Mouse (Mus musculus) small intestine, adult 2 months (tissue): Measurements from ENCODE around the gene 5730522E02Rik. TPM values are rescaled to one million over a fixed set of nuclear protein-coding genes. Genes with fewer than 3 reads are reported as not detected.

Source experiments
- H3K27ac ChIP-seq: fragments of 200-500 bp; 2 replicates; pipeline ENCODE4 v1.5.1; 2012; ENCODE audit warnings: low read depth, low read length, control low read depth, inconsistent platforms; ENCODE audit not compliant: insufficient read depth
- H3K27me3 ChIP-seq: fragments of 200-500 bp; 2 replicates; pipeline ENCODE4 v1.6.1; 2012; ENCODE audit warnings: mild to moderate bottlenecking, moderate library complexity, low read length, inconsistent platforms; ENCODE audit not compliant: control insufficient read depth, insufficient read depth
- H3K36me3 ChIP-seq: fragments of 200-500 bp; 2 replicates; pipeline ENCODE4 v1.6.1; 2012; ENCODE audit warnings: mild to moderate bottlenecking, low read length, control low read depth, inconsistent platforms; ENCODE audit not compliant: control insufficient read depth, insufficient read depth
- H3K4me1 ChIP-seq: fragments of 200-500 bp; 2 replicates; pipeline ENCODE4 v1.6.1; 2012; ENCODE audit warnings: low read length, inconsistent platforms, mixed read lengths; ENCODE audit not compliant: control insufficient read depth, insufficient read depth, insufficient read length
- H3K4me3 ChIP-seq: fragments of 200-500 bp; 2 replicates; pipeline ENCODE4 v1.5.1; 2012; ENCODE audit warnings: low read depth, mild to moderate bottlenecking, control low read depth, inconsistent platforms, low read length, moderate library complexity
- CTCF ChIP-seq: fragments of 200-500 bp; IDR thresholded peaks from 2 replicates; pipeline ENCODE4 v1.5.1; 2012; ENCODE audit warnings: low read depth, mild to moderate bottlenecking, control low read depth, inconsistent platforms, low read length, moderate library complexity, mixed read lengths; ENCODE audit not compliant: insufficient replicate concordance, insufficient read length; ENCODE audit errors: extremely low read depth
- POLR2A ChIP-seq: fragments of 200-500 bp; IDR thresholded peaks from 2 replicates; pipeline ENCODE4 v1.6.1; 2012; ENCODE audit warnings: low read depth, mild to moderate bottlenecking, control low read depth, inconsistent platforms, low read length, moderate library complexity
- WGBS: fragments of 180-500 bp; shearing (Covaris S2); methylation state at CpG from one replicate; pipeline ENCODE4 v1.1.7; 2018; 5-methylcytosine and 5-hydroxymethylcytosine counted together
- polyA plus RNA-seq: library from polyadenylated mRNA; depleted of rRNA; stranded (reverse); fragments of >200 nt; gene quantifications from 2 replicates; pipeline ENCODE4 v1.2.3, GENCODE M21; 2012

Gene 5730522E02Rik
- polyA plus RNA-seq, 1 experiment: not detected

GRCm38 (mm10) chr11:26164651-26165259 is 45.8 kb downstream of the 5730522E02Rik start:
- Histone ChIP-seq H3K27ac (no peak overlapping the region), H3K36me3 (no peaks in the 10 kb centered on the region), H3K4me3 (no peak overlapping the region), H3K27me3 (no peaks in the 10 kb centered on the region), H3K4me1 (no peaks in the 10 kb centered on the region)
- WGBS: 70% methylated on average over 5 of the region's 5 CpGs
- TF ChIP-seq POLR2A: no peak
- TF ChIP-seq CTCF: no peak

GRCm38 (mm10) chr11:26161354-26161753 is 49.2 kb downstream of the 5730522E02Rik start:
- H3K4me1 ChIP-seq: no peaks in the 10 kb centered on the region
- no peak overlapping the region for H3K27ac ChIP-seq
- TF ChIP-seq CTCF (no peak), POLR2A (no peak)
- 64% methylated on average over 5 of the region's 5 CpGs for WGBS
- no peaks in the 10 kb centered on the region for H3K27me3 ChIP-seq
- H3K4me3 ChIP-seq: no peak overlapping the region
- no peaks in the 10 kb centered on the region for H3K36me3 ChIP-seq

GRCm38 (mm10) chr11:26159033-26159432 is 51.5 kb downstream of the 5730522E02Rik start:
- H3K27ac ChIP-seq: no peak overlapping the region
- 58% methylated on average over 3 of the region's 3 CpGs for WGBS
- no peaks in the 10 kb centered on the region for H3K27me3 ChIP-seq
- no peaks in the 10 kb centered on the region for H3K4me1 ChIP-seq
- no peaks in the 10 kb centered on the region for H3K36me3 ChIP-seq
- no peak for TF ChIP-seq CTCF
- no peak for TF ChIP-seq POLR2A
- no peak overlapping the region for H3K4me3 ChIP-seq

- no peak overlapping the region for H3K27ac ChIP-seq
- no peaks in the 10 kb centered on the region for H3K27me3 ChIP-seq
- no peak for TF ChIP-seq CTCF
- TF ChIP-seq POLR2A: no peak
- H3K4me1 ChIP-seq: no peaks in the 10 kb centered on the region
- H3K4me3 ChIP-seq: no peak overlapping the region
- no peaks in the 10 kb centered on the region for H3K36me3 ChIP-seq
- WGBS: 65% methylated on average over 3 of the region's 3 CpGs
Measured at GRCm38 (mm10) chr11:26140024-26140423, 70.5 kb downstream of the 5730522E02Rik start.

- H3K27me3 ChIP-seq: no peaks in the 10 kb centered on the region
- no peaks in the 10 kb centered on the region for H3K4me1 ChIP-seq
- no peak overlapping the region for H3K4me3 ChIP-seq
- no peak overlapping the region for H3K27ac ChIP-seq
- WGBS: 77% methylated on average over 1 of the region's 1 CpGs
- no peak for TF ChIP-seq POLR2A
- TF ChIP-seq CTCF: no peak
- H3K36me3 ChIP-seq: no peaks in the 10 kb centered on the region
Measured at GRCm38 (mm10) chr11:26138013-26138412, 72.5 kb downstream of the 5730522E02Rik start.

- WGBS: 71% methylated on average over 11 of the region's 11 CpGs
- Histone ChIP-seq H3K4me1 (no peaks in the 10 kb centered on the region), H3K4me3 (no peak overlapping the region), H3K27me3 (no peaks in the 10 kb centered on the region), H3K27ac (no peak overlapping the region), H3K36me3 (no peaks in the 10 kb centered on the region)
- no peak for TF ChIP-seq CTCF
- TF ChIP-seq POLR2A: no peak
Measured at GRCm38 (mm10) chr11:26130911-26131310, 79.7 kb downstream of the 5730522E02Rik start.

GRCm38 (mm10) chr11:26129054-26129453 is 81.5 kb downstream of the 5730522E02Rik start:
- TF ChIP-seq POLR2A (no peak), CTCF (no peak)
- Histone ChIP-seq H3K36me3 (no peaks in the 10 kb centered on the region), H3K4me1 (no peaks in the 10 kb centered on the region), H3K27ac (no peak overlapping the region), H3K4me3 (no peak overlapping the region), H3K27me3 (no peaks in the 10 kb centered on the region)
- 51% methylated on average over 2 of the region's 2 CpGs for WGBS
